Mouse (Mus musculus) brain, embryonic 14.5 days (tissue): ENCODE data around the gene Shisa9.

Experiments
- CTCF ChIP-seq: fragments of 200-500 bp; IDR thresholded peaks from 2 replicates; pipeline ENCODE4 v1.5.1; 2012; ENCODE audit warnings: inconsistent platforms, mild to moderate bottlenecking, moderate library complexity, borderline replicate concordance; ENCODE audit not compliant: insufficient read depth, insufficient read length; ENCODE audit errors: extremely low read depth
- POLR2A ChIP-seq: fragments of 200-500 bp; IDR thresholded peaks from 2 replicates; pipeline ENCODE4 v1.6.1; 2012; ENCODE audit warnings: mild to moderate bottlenecking, inconsistent platforms, borderline replicate concordance; ENCODE audit not compliant: poor library complexity, insufficient read depth, insufficient read length, severe bottlenecking; ENCODE audit errors: extremely low read depth

- TF ChIP-seq CTCF = no peak
- no peak for TF ChIP-seq POLR2A
Measured at GRCm38 (mm10) chr16:12309826-12310225, 325.9 kb downstream of the Shisa9 start.
